Mouse (Mus musculus) testis, adult 2 months (tissue): ENCODE results near the gene Ndufs8. TPM values are rescaled to one million over a fixed set of nuclear protein-coding genes. Genes with fewer than 3 reads are reported as not detected.

Source experiments
- H3K27ac ChIP-seq: fragments of 200-500 bp; 2 replicates; pipeline ENCODE4 v1.5.1; 2012; ENCODE audit warnings: low read depth, low read length; ENCODE audit not compliant: control insufficient read depth, insufficient read depth
- H3K27me3 ChIP-seq: fragments of 200-500 bp; 2 replicates; pipeline ENCODE4 v1.6.1; 2012; ENCODE audit warnings: mild to moderate bottlenecking, low read length, moderate library complexity; ENCODE audit not compliant: control insufficient read depth, insufficient read depth
- H3K36me3 ChIP-seq: fragments of 200-500 bp; 2 replicates; pipeline ENCODE4 v1.6.1; 2012; ENCODE audit warnings: mild to moderate bottlenecking, low read length; ENCODE audit not compliant: control insufficient read depth, insufficient read depth
- H3K4me1 ChIP-seq: fragments of 200-500 bp; 2 replicates; pipeline ENCODE4 v1.6.1; 2012; ENCODE audit warnings: low read length; ENCODE audit not compliant: control insufficient read depth, insufficient read depth
- H3K4me3 ChIP-seq: fragments of 200-500 bp; 2 replicates; pipeline ENCODE4 v1.5.1; 2012; ENCODE audit warnings: low read depth, mild to moderate bottlenecking, low read length, moderate library complexity, mixed read lengths; ENCODE audit not compliant: control insufficient read depth
- CTCF ChIP-seq: fragments of 200-500 bp; IDR thresholded peaks from 2 replicates; pipeline ENCODE4 v1.5.1; 2012; ENCODE audit warnings: low read depth, mild to moderate bottlenecking, inconsistent platforms, low read length, moderate library complexity; ENCODE audit not compliant: control insufficient read depth, insufficient read depth, insufficient replicate concordance
- POLR2A ChIP-seq: fragments of 200-500 bp; IDR thresholded peaks from 2 replicates; pipeline ENCODE4 v1.6.1; 2012; ENCODE audit warnings: low read depth, mild to moderate bottlenecking, inconsistent platforms, low read length, moderate library complexity; ENCODE audit not compliant: control insufficient read depth
- polyA plus RNA-seq: library from polyadenylated mRNA; depleted of rRNA; stranded (reverse); fragments of >200 nt; gene quantifications from 2 replicates; pipeline ENCODE4 v1.2.3, GENCODE M21; 2012

Ndufs8 gene
- polyA plus RNA-seq, 1 experiment, result 69.9 TPM

- peak overlapping the region; percentile 58 for H3K27ac ChIP-seq
- H3K27me3 ChIP-seq, result no peaks in the 10 kb centered on the region
- H3K4me3 ChIP-seq, result no peak overlapping the region
- TF ChIP-seq CTCF (no peak), POLR2A (no peak)
- H3K36me3 ChIP-seq, result no peaks in the 10 kb centered on the region; the same call in 1 of the 2 replicates
- H3K4me1 ChIP-seq, result peaks cover 19% of the 10 kb centered on the region
These were observed 11.6 kb upstream of the Ndufs8 start for GRCm38 (mm10) chr19:3924190-3924589.

- Histone ChIP-seq H3K36me3 (no peaks in the 10 kb centered on the region; the same call in 1 of the 2 replicates), H3K4me1 (peaks cover 20% of the 10 kb centered on the region), H3K27ac (peak overlapping the region; percentile 58), H3K27me3 (no peaks in the 10 kb centered on the region), H3K4me3 (no peak overlapping the region)
- TF ChIP-seq POLR2A, result no peak
- no peak for TF ChIP-seq CTCF
These were observed 11.0 kb upstream of the Ndufs8 start for GRCm38 (mm10) chr19:3923586-3923985.

GRCm38 (mm10) chr19:3922661-3923371 is 10.2 kb upstream of the Ndufs8 start:
- H3K27ac ChIP-seq, result no peak overlapping the region; the same call in 1 of the 2 replicates
- H3K36me3 ChIP-seq, result no peaks in the 10 kb centered on the region; the same call in 1 of the 2 replicates
- no peak for TF ChIP-seq POLR2A
- TF ChIP-seq CTCF, result no peak

GRCm38 (mm10) chr19:3919928-3920327 is 7.4 kb upstream of the Ndufs8 start:
- no peak for TF ChIP-seq CTCF
- TF ChIP-seq POLR2A, result no peak
- Histone ChIP-seq H3K4me3 (peak overlapping the region; percentile 79), H3K4me1 (peaks cover 19% of the 10 kb centered on the region), H3K36me3 (no peaks in the 10 kb centered on the region; the same call in 1 of the 2 replicates), H3K27ac (no peak overlapping the region), H3K27me3 (no peaks in the 10 kb centered on the region)

More at GRCm38 (mm10) chr19:3922661-3923371, 10.2 kb upstream of the Ndufs8 start:
- Histone ChIP-seq H3K4me1 (peaks cover 24% of the 10 kb centered on the region), H3K4me3 (no peak overlapping the region), H3K27me3 (no peaks in the 10 kb centered on the region)

GRCm38 (mm10) chr19:3916727-3917126 is 4.2 kb upstream of the Ndufs8 start:
- H3K4me1 ChIP-seq, result peaks cover 17% of the 10 kb centered on the region
- TF ChIP-seq CTCF (no peak), POLR2A (no peak)
- H3K36me3 ChIP-seq, result no peaks in the 10 kb centered on the region; the same call in 1 of the 2 replicates
- no peaks in the 10 kb centered on the region for H3K27me3 ChIP-seq
- H3K27ac ChIP-seq, result no peak overlapping the region
- no peak overlapping the region; the same call in 1 of the 2 replicates for H3K4me3 ChIP-seq

- H3K27ac ChIP-seq, result no peak overlapping the region
- H3K4me1 ChIP-seq, result peaks cover 17% of the 10 kb centered on the region
- H3K36me3 ChIP-seq, result no peaks in the 10 kb centered on the region
- H3K4me3 ChIP-seq, result no peak overlapping the region
- no peaks in the 10 kb centered on the region for H3K27me3 ChIP-seq
- TF ChIP-seq CTCF, result no peak
- no peak for TF ChIP-seq POLR2A
These were observed 2.0 kb upstream of the Ndufs8 start for GRCm38 (mm10) chr19:3914535-3914934.

- peak overlapping the region; percentile 91 for H3K27ac ChIP-seq
- TF ChIP-seq POLR2A, result no peak
- no peak for TF ChIP-seq CTCF
- H3K27me3 ChIP-seq, result no peaks in the 10 kb centered on the region
- H3K36me3 ChIP-seq, result no peaks in the 10 kb centered on the region
- H3K4me1 ChIP-seq, result peaks cover 11% of the 10 kb centered on the region
- peak overlapping the region; percentile 89; the same call in 1 of the 2 replicates for H3K4me3 ChIP-seq
These were observed 1.1 kb upstream of the Ndufs8 start for GRCm38 (mm10) chr19:3913692-3914091.
